Mouse (Mus musculus): Measurements from ENCODE around the gene Hmgcs2. TPM values are rescaled to one million over a fixed set of nuclear protein-coding genes. Genes with fewer than 3 reads are reported as not detected.

Gene Hmgcs2
- polyA plus RNA-seq, 1 experiment from 2014 or later, result 0.35 TPM

GRCm38 (mm10) chr3:98254656-98255583, 25.3 kb upstream of the Hmgcs2 start:
- Histone ChIP-seq H3K4me3 (no peak overlapping the region), H3K36me3 (no peaks in the 10 kb centered on the region), H3K27me3 (ENCODE audit: low read depth, poor library complexity, severe bottlenecking) (no peaks in the 10 kb centered on the region), H3K4me1 (0 out of 2 replicates have a peak, but pooled peaks cover 2% of the 10 kb centered on the region), H3K9me3 (replicated peaks) (0 out of 2 replicates have a peak, but pooled peaks cover 4% of the 10 kb centered on the region), H3K27ac (no peak overlapping the region)
- no peak for DNase-seq (ENCODE audit: low spot score)
- 94% methylated on average over 8 of the region's 8 CpGs for WGBS

- H3K4me1 ChIP-seq, result no peaks in the 10 kb centered on the region
- H3K27ac ChIP-seq, result no peak overlapping the region
- no peak for DNase-seq (ENCODE audit: low spot score)
- H3K36me3 ChIP-seq, result no peaks in the 10 kb centered on the region
- H3K4me3 ChIP-seq, result no peak overlapping the region
- WGBS, result 92% methylated on average over 4 of the region's 4 CpGs
- no peaks in the 10 kb centered on the region for H3K27me3 ChIP-seq (ENCODE audit: low read depth, poor library complexity, severe bottlenecking)
- no peaks in the 10 kb centered on the region for H3K9me3 ChIP-seq (replicated peaks)
Observed at GRCm38 (mm10) chr3:98258723-98259122, 21.5 kb upstream of the Hmgcs2 start.

GRCm38 (mm10) chr3:98259271-98259751, 20.9 kb upstream of the Hmgcs2 start:
- no peaks in the 10 kb centered on the region for H3K36me3 ChIP-seq
- no peak overlapping the region for H3K27ac ChIP-seq
- no peak for DNase-seq (ENCODE audit: low spot score)
- no peaks in the 10 kb centered on the region for H3K27me3 ChIP-seq (ENCODE audit: low read depth, poor library complexity, severe bottlenecking)
- no peaks in the 10 kb centered on the region for H3K4me1 ChIP-seq
- H3K9me3 ChIP-seq (replicated peaks), result no peaks in the 10 kb centered on the region
- 89% methylated on average over 5 of the region's 5 CpGs for WGBS
- no peak overlapping the region for H3K4me3 ChIP-seq

GRCm38 (mm10) chr3:98260534-98260933, 19.7 kb upstream of the Hmgcs2 start:
- DNase-seq (ENCODE audit: low spot score), result no peak
- no peaks in the 10 kb centered on the region for H3K27me3 ChIP-seq (ENCODE audit: low read depth, poor library complexity, severe bottlenecking)
- WGBS, result 92% methylated on average over 3 of the region's 3 CpGs
- no peak overlapping the region for H3K27ac ChIP-seq
- H3K4me3 ChIP-seq, result no peak overlapping the region
- no peaks in the 10 kb centered on the region for H3K36me3 ChIP-seq
- no peaks in the 10 kb centered on the region for H3K9me3 ChIP-seq (replicated peaks)
- no peaks in the 10 kb centered on the region for H3K4me1 ChIP-seq

GRCm38 (mm10) chr3:98261415-98261814, 18.8 kb upstream of the Hmgcs2 start:
- Histone ChIP-seq H3K9me3 (replicated peaks) (no peaks in the 10 kb centered on the region), H3K4me3 (no peak overlapping the region), H3K27me3 (ENCODE audit: low read depth, poor library complexity, severe bottlenecking) (no peaks in the 10 kb centered on the region), H3K36me3 (no peaks in the 10 kb centered on the region), H3K4me1 (no peaks in the 10 kb centered on the region), H3K27ac (no peak overlapping the region)
- DNase-seq (ENCODE audit: low spot score), result no peak
- WGBS, result 94% methylated on average over 4 of the region's 4 CpGs

DNA sequence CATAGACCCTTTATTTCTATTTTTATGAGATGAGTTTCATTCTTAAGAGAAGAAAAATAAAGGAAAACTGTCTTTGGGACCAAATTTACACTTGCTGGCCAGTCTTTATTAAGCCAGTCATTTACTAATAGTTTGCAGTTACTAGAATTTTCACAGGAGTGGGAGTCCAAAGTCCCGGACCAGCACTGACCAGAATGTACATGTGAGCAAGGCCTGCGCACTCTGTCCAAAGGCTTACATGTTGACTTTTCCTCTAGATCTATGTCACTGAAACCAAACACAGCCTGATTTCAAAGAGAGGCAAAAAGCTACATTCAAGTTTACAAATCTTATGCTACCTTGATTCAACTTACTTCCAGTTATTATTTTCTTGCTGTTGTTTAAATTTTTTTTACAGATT, 18.1 kb upstream of the Hmgcs2 start:
- Histone ChIP-seq H3K4me3 (no peak overlapping the region), H3K36me3 (no peaks in the 10 kb centered on the region), H3K27me3 (ENCODE audit: low read depth, poor library complexity, severe bottlenecking) (no peaks in the 10 kb centered on the region), H3K4me1 (no peaks in the 10 kb centered on the region), H3K27ac (no peak overlapping the region), H3K9me3 (replicated peaks) (no peaks in the 10 kb centered on the region)
- 95% methylated on average over 2 of the region's 2 CpGs for WGBS
- DNase-seq (ENCODE audit: low spot score), result no peak

- WGBS, result 54% methylated on average over 6 of the region's 6 CpGs
- H3K36me3 ChIP-seq, result no peaks in the 10 kb centered on the region
- H3K27me3 ChIP-seq (ENCODE audit: low read depth, poor library complexity, severe bottlenecking), result no peaks in the 10 kb centered on the region
- H3K27ac ChIP-seq, result 0 out of 2 replicates have a peak overlapping the region, but pooled peaks have one; percentile 25
- no peaks in the 10 kb centered on the region for H3K4me1 ChIP-seq
- no peak overlapping the region for H3K4me3 ChIP-seq
- no peak for DNase-seq (ENCODE audit: low spot score)
- no peaks in the 10 kb centered on the region for H3K9me3 ChIP-seq (replicated peaks)
Observed at GRCm38 (mm10) chr3:98267249-98267651, 13.0 kb upstream of the Hmgcs2 start.

- H3K4me3 ChIP-seq, result no peak overlapping the region
- no peaks in the 10 kb centered on the region for H3K36me3 ChIP-seq
- H3K27ac ChIP-seq, result no peak overlapping the region
- H3K4me1 ChIP-seq, result peaks cover 8% of the 10 kb centered on the region
- WGBS, result 62% methylated on average over 11 of the region's 11 CpGs
- no peaks in the 10 kb centered on the region for H3K27me3 ChIP-seq (ENCODE audit: low read depth, poor library complexity, severe bottlenecking)
- no peaks in the 10 kb centered on the region for H3K9me3 ChIP-seq (replicated peaks)
- no peak for DNase-seq (ENCODE audit: low spot score)
Observed at GRCm38 (mm10) chr3:98273623-98274398, 6.4 kb upstream of the Hmgcs2 start.

- Histone ChIP-seq H3K27me3 (ENCODE audit: low read depth, poor library complexity, severe bottlenecking) (no peaks in the 10 kb centered on the region), H3K9me3 (replicated peaks) (no peaks in the 10 kb centered on the region), H3K4me3 (no peak overlapping the region), H3K4me1 (peaks cover 11% of the 10 kb centered on the region), H3K27ac (no peak overlapping the region), H3K36me3 (no peaks in the 10 kb centered on the region)
- WGBS, result 35% methylated on average over 4 of the region's 4 CpGs
- DNase-seq (ENCODE audit: low spot score), result no peak
Observed at GRCm38 (mm10) chr3:98279682-98280081, 553 bp upstream of the Hmgcs2 start.

DNA sequence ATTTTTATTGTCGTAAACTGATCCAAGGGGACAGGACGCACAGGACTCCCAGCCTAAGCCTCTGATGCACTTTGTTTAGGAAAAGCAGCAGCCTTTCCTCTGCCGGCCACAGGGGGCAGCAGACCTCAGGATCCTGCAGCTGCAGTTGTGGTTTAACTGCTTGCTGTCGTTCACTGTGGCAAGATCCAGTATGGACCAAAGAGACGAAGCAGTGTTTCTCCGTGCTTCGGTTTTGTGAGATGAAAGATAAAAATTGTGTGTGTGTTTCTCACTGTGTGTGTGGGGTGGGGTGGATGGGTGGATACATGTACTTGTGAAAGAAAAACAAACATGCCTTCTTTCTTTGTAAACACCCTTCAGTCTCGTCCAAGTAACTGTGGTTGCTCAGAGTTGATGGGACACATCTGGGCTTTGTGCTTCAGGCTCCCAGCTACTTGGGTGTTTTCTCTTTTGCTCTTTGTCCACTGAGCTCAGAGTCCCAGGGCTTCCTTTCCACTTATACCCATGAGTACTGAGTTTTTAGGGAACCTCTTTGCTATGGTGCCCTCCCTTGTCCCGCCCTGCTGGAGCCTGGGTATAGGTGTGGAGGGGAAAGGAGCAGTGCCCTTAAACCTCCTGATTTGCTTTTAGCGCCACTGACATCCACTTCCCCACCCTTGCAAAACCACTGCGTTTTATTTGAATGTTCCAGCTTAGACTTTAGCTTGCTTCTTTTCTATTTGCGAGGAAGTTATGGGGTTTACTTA, 871 bp downstream of the Hmgcs2 start:
- DNase-seq (ENCODE audit: low spot score), result peak; percentile 74
- no peaks in the 10 kb centered on the region for H3K9me3 ChIP-seq (replicated peaks)
- H3K4me3 ChIP-seq, result no peak overlapping the region
- peaks cover 11% of the 10 kb centered on the region for H3K4me1 ChIP-seq
- no peak overlapping the region; the same call in 1 of the 2 replicates for H3K27ac ChIP-seq
- WGBS, result 42% methylated on average over 12 of the region's 12 CpGs
- no peaks in the 10 kb centered on the region for H3K36me3 ChIP-seq
- H3K27me3 ChIP-seq (ENCODE audit: low read depth, poor library complexity, severe bottlenecking), result no peaks in the 10 kb centered on the region

GRCm38 (mm10) chr3:98282422-98282821, 2.2 kb downstream of the Hmgcs2 start:
- Histone ChIP-seq H3K4me1 (peaks cover 11% of the 10 kb centered on the region), H3K27ac (no peak overlapping the region), H3K9me3 (replicated peaks) (no peaks in the 10 kb centered on the region), H3K36me3 (no peaks in the 10 kb centered on the region), H3K4me3 (no peak overlapping the region), H3K27me3 (ENCODE audit: low read depth, poor library complexity, severe bottlenecking) (no peaks in the 10 kb centered on the region)
- DNase-seq (ENCODE audit: low spot score), result no peak
- 89% methylated on average over 8 of the region's 8 CpGs for WGBS

GRCm38 (mm10) chr3:98283205-98283604, 3.0 kb downstream of the Hmgcs2 start:
- DNase-seq (ENCODE audit: low spot score), result no peak
- H3K27me3 ChIP-seq (ENCODE audit: low read depth, poor library complexity, severe bottlenecking), result no peaks in the 10 kb centered on the region
- no peak overlapping the region for H3K4me3 ChIP-seq
- 90% methylated on average over 5 of the region's 5 CpGs for WGBS
- no peaks in the 10 kb centered on the region for H3K36me3 ChIP-seq
- no peak overlapping the region for H3K27ac ChIP-seq
- H3K9me3 ChIP-seq (replicated peaks), result no peaks in the 10 kb centered on the region
- H3K4me1 ChIP-seq, result peaks cover 11% of the 10 kb centered on the region
